Mouse (Mus musculus): ENCODE data around the gene Kat5.
A peak's percentile ranks its signal among the peaks of the same experiment; 100 is the strongest.

Gene Kat5

GRCm38 (mm10) chr19:5609547-5610404 lies at the start of gene Kat5:
TSS of gene Kat5 (minus strand) at chr19:5610237.
- peak; percentile 92 to 97 for DNase-seq

- DNase-seq = no peak
These were observed 44.8 kb upstream of the Kat5 start for GRCm38 (mm10) chr19:5654720-5655298.

GRCm38 (mm10) chr19:5653969-5654719 lies 44.1 kb upstream of the Kat5 start:
- peak in 1 of 2 experiments; percentile 50 for DNase-seq

- DNase-seq = no peak
These were observed 42.5 kb upstream of the Kat5 start for GRCm38 (mm10) chr19:5652570-5652969.

- no peak for DNase-seq
These were observed 41.7 kb upstream of the Kat5 start for GRCm38 (mm10) chr19:5651502-5652274.

- DNase-seq = peak; percentile 49 to 58
These were observed 39.3 kb upstream of the Kat5 start for GRCm38 (mm10) chr19:5649298-5649741.

- peak; percentile 81 to 84 for DNase-seq
These were observed 38.6 kb upstream of the Kat5 start for GRCm38 (mm10) chr19:5648401-5649297.

GRCm38 (mm10) chr19:5647791-5648190 lies 37.8 kb upstream of the Kat5 start:
- DNase-seq = no peak

GRCm38 (mm10) chr19:5646731-5647330 lies 36.8 kb upstream of the Kat5 start:
- no peak for DNase-seq

- no peak for DNase-seq
These were observed 35.2 kb upstream of the Kat5 start for GRCm38 (mm10) chr19:5645280-5645679.

GRCm38 (mm10) chr19:5641641-5642040 lies 31.6 kb upstream of the Kat5 start:
- DNase-seq = no peak

GRCm38 (mm10) chr19:5641021-5641420 lies 31.0 kb upstream of the Kat5 start:
- no peak for DNase-seq

- DNase-seq = peak; percentile 40 to 46
These were observed 30.3 kb upstream of the Kat5 start for GRCm38 (mm10) chr19:5640339-5640738.

GRCm38 (mm10) chr19:5638416-5639005 lies 28.5 kb upstream of the Kat5 start:
- DNase-seq = no peak

- peak; percentile 94 to 95 for DNase-seq
These were observed 27.3 kb upstream of the Kat5 start, which contains the start of gene Rela for GRCm38 (mm10) chr19:5637069-5638047. TSS of gene Rela (plus strand) at chr19:5637483.

GRCm38 (mm10) chr19:5636571-5637041 lies 26.6 kb upstream of the Kat5 start:
- DNase-seq = peak; percentile 52 to 54

GRCm38 (mm10) chr19:5636036-5636570 lies 26.1 kb upstream of the Kat5 start:
- DNase-seq = no peak

- no peak for DNase-seq
These were observed 22.1 kb upstream of the Kat5 start for GRCm38 (mm10) chr19:5632120-5632519.

GRCm38 (mm10) chr19:5629907-5630306 lies 19.9 kb upstream of the Kat5 start:
- no peak for DNase-seq
